Mouse (Mus musculus) mesoderm, embryonic 11.5 days (tissue): Measurements from ENCODE around the gene Spata31d1d.
"Not testable (repeated sequence)": the region's sequence is repeated elsewhere in the genome, so short reads cannot be mapped to it uniquely, and the experiment has no call there.

ENCODE experiments used
- DNase-seq: peaks from one replicate; pipeline ENCODE4 v3.0.0-alpha.2; 2012; ENCODE audit warnings: low read depth, low spot score

Gene Spata31d1d

GRCm38 (mm10) chr13:59733936-59734335 is 2.4 kb upstream of the Spata31d1d start:
- no peak for DNase-seq

GRCm38 (mm10) chr13:59728378-59729093 is 3.0 kb downstream of the Spata31d1d start:
- peak; percentile 92 for DNase-seq

GRCm38 (mm10) chr13:59726139-59726867 is 5.2 kb downstream of the Spata31d1d start:
- DNase-seq, result no peak

- DNase-seq, result not testable (repeated sequence)
Observed at GRCm38 (mm10) chr13:59722089-59722488, 9.5 kb downstream of the Spata31d1d start.

GRCm38 (mm10) chr13:59719475-59719874 is 12.1 kb downstream of the Spata31d1d start:
- DNase-seq, result no peak

- DNase-seq, result not testable (repeated sequence)
Observed at GRCm38 (mm10) chr13:59718857-59719440, 12.6 kb downstream of the Spata31d1d start.

GRCm38 (mm10) chr13:59713710-59714109 is 17.8 kb downstream of the Spata31d1d start:
- DNase-seq, result no peak

- not testable (repeated sequence) for DNase-seq
Observed at GRCm38 (mm10) chr13:59711984-59712383, 19.6 kb downstream of the Spata31d1d start, which contains the start of gene Spata31d1b. TSS of gene Spata31d1b (plus strand) at chr13:59712284.

GRCm38 (mm10) chr13:59710230-59710629 is 21.3 kb downstream of the Spata31d1d start, which contains the start of gene Spata31d1a:
TSS of gene Spata31d1a (minus strand) at chr13:59710330.
- no peak for DNase-seq

- peak; percentile 28 for DNase-seq
Observed at GRCm38 (mm10) chr13:59704562-59704961, 27.0 kb downstream of the Spata31d1d start.

GRCm38 (mm10) chr13:59703514-59703913 is 28.0 kb downstream of the Spata31d1d start:
- DNase-seq, result no peak

- not testable (repeated sequence) for DNase-seq
Observed at GRCm38 (mm10) chr13:59700137-59700536, 31.4 kb downstream of the Spata31d1d start.

GRCm38 (mm10) chr13:59699131-59699530 is 32.4 kb downstream of the Spata31d1d start:
- no peak for DNase-seq

GRCm38 (mm10) chr13:59695781-59696180 is 35.8 kb downstream of the Spata31d1d start:
- DNase-seq, result no peak

GRCm38 (mm10) chr13:59694008-59694407 is 37.5 kb downstream of the Spata31d1d start, which contains the start of gene 4921517D22Rik:
TSS of gene 4921517D22Rik (minus strand) at chr13:59694108.
- DNase-seq, result no peak

- DNase-seq, result peak; percentile 82
Observed at GRCm38 (mm10) chr13:59691478-59691877, 40.1 kb downstream of the Spata31d1d start.

GRCm38 (mm10) chr13:59690576-59690975 is 41.0 kb downstream of the Spata31d1d start:
- no peak for DNase-seq

- DNase-seq, result no peak
Observed at GRCm38 (mm10) chr13:59689843-59690242, 41.7 kb downstream of the Spata31d1d start.

- no peak for DNase-seq
Observed at GRCm38 (mm10) chr13:59689313-59689712, 42.2 kb downstream of the Spata31d1d start.

- DNase-seq, result no peak
Observed at GRCm38 (mm10) chr13:59688338-59688770, 43.2 kb downstream of the Spata31d1d start.

- DNase-seq, result no peak
Observed at GRCm38 (mm10) chr13:59685236-59685635, 46.3 kb downstream of the Spata31d1d start.

- peak; percentile 36 for DNase-seq
Observed at GRCm38 (mm10) chr13:59682629-59683028, 48.9 kb downstream of the Spata31d1d start.
